ENCODE assay signal across 9 mouse cellular contexts in genomic region chr3:99256766-99257165, GRCm38 (mm10). TPM values are rescaled to one million over a fixed set of nuclear protein-coding genes. Genes with fewer than 3 reads are reported as not detected.
A peak's percentile ranks its signal among the peaks of the same experiment; 100 is the strongest.
DNase-seq lines count a peak whose midpoint lies in the region; ATAC-seq and TF ChIP-seq lines count a peak whose summit lies in the region.
"Had no signal": no experiment of that assay in that cellular context is flagged by ENCODE, and none has a peak within 500 bp of the region (broad histone marks: within the 10 kb centered on the region; RNA-seq: fewer than 3 reads in every experiment).

No protein-coding gene starts in this region.

- H3K9ac ChIP-seq in hindbrain, embryonic 11.5 days (ENCODE audit: low read depth, low read length) = no peak overlapping the region
- no peak overlapping the region for H3K9ac ChIP-seq in hindbrain, embryonic 13.5 days
- peak overlapping the region; percentile 44; the same call in 1 of the 2 replicates for H3K9ac ChIP-seq in embryonic facial prominence, embryonic 11.5 days (replicated peaks; ENCODE audit: low read length)
- peak overlapping the region; percentile 98 for H3K9ac ChIP-seq in limb, embryonic 14.5 days (ENCODE audit: low read depth, low read length, severe bottlenecking)

- peaks cover 9% of the 10 kb centered on the region; the same call in 1 of the 2 replicates for H3K4me1 ChIP-seq in hindbrain, embryonic 11.5 days (replicated peaks; ENCODE audit: control insufficient read depth, insufficient read depth, low read length)
- H3K4me1 ChIP-seq in hindbrain, embryonic 13.5 days (replicated peaks) = peaks cover 7% of the 10 kb centered on the region
- no peaks in the 10 kb centered on the region; the same call in 1 of the 2 replicates for H3K4me1 ChIP-seq in embryonic facial prominence, embryonic 11.5 days (ENCODE audit: control insufficient read depth, insufficient read depth, low read length)
- peaks cover 29% of the 10 kb centered on the region for H3K4me1 ChIP-seq in limb, embryonic 14.5 days (ENCODE audit: control insufficient read depth, insufficient read depth, low read length)

- H3K9me3 ChIP-seq in hindbrain, embryonic 11.5 days (ENCODE audit: control insufficient read depth, low read length) = no peaks in the 10 kb centered on the region
- H3K9me3 ChIP-seq in hindbrain, embryonic 13.5 days = no peaks in the 10 kb centered on the region
- no peaks in the 10 kb centered on the region for H3K9me3 ChIP-seq in embryonic facial prominence, embryonic 11.5 days (replicated peaks; ENCODE audit: control insufficient read depth, low read length)
- H3K9me3 ChIP-seq in limb, embryonic 14.5 days (ENCODE audit: control insufficient read depth, low read length) = no peaks in the 10 kb centered on the region

- no peak for ATAC-seq in hindbrain, embryonic 11.5 days (ENCODE audit: low FRiP score)
- no peak for ATAC-seq in hindbrain, embryonic 13.5 days (ENCODE audit: low FRiP score)
- ATAC-seq in embryonic facial prominence, embryonic 11.5 days (replicated peaks; ENCODE audit: insufficient number of reproducible peaks, low FRiP score, low TSS enrichment, low read depth) = no peak
- ATAC-seq in limb, embryonic 14.5 days (ENCODE audit: low FRiP score, low read depth) = no peak

- peak overlapping the region; percentile 10; the same call in 1 of the 2 replicates for H3K4me3 ChIP-seq in hindbrain, embryonic 11.5 days (ENCODE audit: low read depth, low read length)
- no peak overlapping the region for H3K4me3 ChIP-seq in hindbrain, embryonic 13.5 days
- peak overlapping the region; percentile 20 for H3K4me3 ChIP-seq in embryonic facial prominence, embryonic 11.5 days (ENCODE audit: low read depth, low read length)
- peak overlapping the region; percentile 80 for H3K4me3 ChIP-seq in limb, embryonic 14.5 days (replicated peaks; ENCODE audit: low read length)

- no peak for DNase-seq in hindbrain, embryonic 11.5 days (ENCODE audit: low spot score)
- DNase-seq in ZHBTc4 (ENCODE audit: low read depth, low spot score) = peak; percentile 42
- peak; percentile 72 for DNase-seq in embryonic facial prominence, embryonic 11.5 days (ENCODE audit: low spot score)
- DNase-seq in limb, embryonic 14.5 days (ENCODE audit: low spot score) = no peak
- no peak for DNase-seq in frontal cortex, postnatal 25 days (ENCODE audit: low spot score in 2 of 2)
- no peak for DNase-seq in right cerebral cortex, postnatal 10 days (ENCODE audit: low spot score in 2 of 2)
- DNase-seq: kidney, adult 11 months; right cerebral cortex, postnatal 4 days had no signal

- H3K27me3 ChIP-seq in hindbrain, embryonic 11.5 days (ENCODE audit: control insufficient read depth, insufficient read depth, low read length) = peaks cover 90% of the 10 kb centered on the region
- H3K27me3 ChIP-seq in hindbrain, embryonic 13.5 days = peaks cover 97% of the 10 kb centered on the region
- peaks cover 47% of the 10 kb centered on the region for H3K27me3 ChIP-seq in embryonic facial prominence, embryonic 11.5 days (ENCODE audit: control insufficient read depth, insufficient read depth, low read length)
- peaks cover 12% of the 10 kb centered on the region for H3K27me3 ChIP-seq in limb, embryonic 14.5 days (ENCODE audit: control insufficient read depth, insufficient read depth, low read length)

- H3K4me2 ChIP-seq in hindbrain, embryonic 11.5 days (replicated peaks; ENCODE audit: low read depth, low read length) = 0 out of 2 replicates have a peak overlapping the region, but pooled peaks have one; percentile 1
- no peak overlapping the region for H3K4me2 ChIP-seq in hindbrain, embryonic 13.5 days
- H3K4me2 ChIP-seq in embryonic facial prominence, embryonic 11.5 days (ENCODE audit: low read depth, low read length) = peak overlapping the region; percentile 23
- peak overlapping the region; percentile 72 for H3K4me2 ChIP-seq in limb, embryonic 14.5 days (replicated peaks; ENCODE audit: low read depth, low read length, severe bottlenecking)

- WGBS in hindbrain, embryonic 11.5 days = under 1% methylated on average over 20 of the region's 20 CpGs
- WGBS in hindbrain, embryonic 13.5 days = under 1% methylated on average over 20 of the region's 20 CpGs
- WGBS in embryonic facial prominence, embryonic 11.5 days = under 1% methylated on average over 20 of the region's 20 CpGs
- 3% methylated on average over 20 of the region's 20 CpGs for WGBS in limb, embryonic 14.5 days

- no peak for TF ChIP-seq POLR2A in limb, embryonic 14.5 days (IDR thresholded peaks at IDR 0.05; ENCODE audit: borderline replicate concordance, extremely low read depth, insufficient read depth, insufficient read length)

- no peaks in the 10 kb centered on the region for H3K36me3 ChIP-seq in hindbrain, embryonic 11.5 days (ENCODE audit: control insufficient read depth, insufficient read depth, low read length)
- no peaks in the 10 kb centered on the region for H3K36me3 ChIP-seq in hindbrain, embryonic 13.5 days
- H3K36me3 ChIP-seq in embryonic facial prominence, embryonic 11.5 days (replicated peaks; ENCODE audit: control insufficient read depth, insufficient read depth, low read depth, low read length) = no peaks in the 10 kb centered on the region
- peaks cover 19% of the 10 kb centered on the region for H3K36me3 ChIP-seq in limb, embryonic 14.5 days (ENCODE audit: control insufficient read depth, insufficient read depth, low read length)

- H3K27ac ChIP-seq in hindbrain, embryonic 11.5 days (ENCODE audit: low read depth, low read length) = no peak overlapping the region; the same call in 1 of the 2 replicates
- H3K27ac ChIP-seq in hindbrain, embryonic 13.5 days = no peak overlapping the region
- H3K27ac ChIP-seq in embryonic facial prominence, embryonic 11.5 days (replicated peaks; ENCODE audit: low read depth, low read length) = no peak overlapping the region
- H3K27ac ChIP-seq in limb, embryonic 14.5 days (replicated peaks; ENCODE audit: low read depth, low read length) = peak overlapping the region; percentile 98

RNA-seq across cellular contexts. Expression of gene Tbx15, which starts 16.6 kb away (rescaled TPM):
- polyA plus RNA-seq in hindbrain, embryonic 11.5 days (2014; fragmentation: Nextera tagmentation; extraction: Ambion mirVana) = 4.2 and 4.9 TPM in 2 replicates
- 0.57 and 1.1 TPM in 2 replicates for polyA plus RNA-seq in hindbrain, embryonic 13.5 days (2015; fragmentation: Nextera tagmentation; extraction: Ambion mirVana)
- polyA plus RNA-seq in embryonic facial prominence, embryonic 11.5 days (2014; fragmentation: Nextera tagmentation; extraction: Ambion mirVana) = 7.1 and 8.3 TPM in 2 replicates
- polyA plus RNA-seq in limb, embryonic 14.5 days (2012; rRNA removed) = 66.6 and 76.3 TPM in 2 replicates
- 25.5 and 26.6 TPM in 2 replicates for polyA plus RNA-seq in limb, embryonic 14.5 days (2014; fragmentation: Nextera tagmentation; extraction: Ambion mirVana)

Comparison
In these comparisons a context has a peak if more than half of its experiments do, and no peak if none do; other contexts are left out.
1. DNase-seq: peak in ZHBTc4 (single experiment) and embryonic facial prominence, embryonic 11.5 days (single experiment); none in hindbrain, embryonic 11.5 days (single experiment), limb, embryonic 14.5 days (single experiment), frontal cortex, postnatal 25 days (0 of 2) and right cerebral cortex, postnatal 10 days (0 of 2).
2. H3K9ac ChIP-seq: peak in embryonic facial prominence, embryonic 11.5 days (single experiment) and limb, embryonic 14.5 days (single experiment); none in hindbrain, embryonic 11.5 days (single experiment) and hindbrain, embryonic 13.5 days (single experiment).